Mouse (Mus musculus): ENCODE measurements at regions not wholly inside any gene's neighbourhood (a gene's known extent, or its start where the extent isn't known, plus 50 kb on each side); places are given as distances from the start of the nearest gene placed in this dataset.
A peak's percentile ranks its signal among the peaks of the same experiment; 100 is the strongest.
"Not testable (repeated sequence)": the region's sequence is repeated elsewhere in the genome, so short reads cannot be mapped to it uniquely, and the experiment has no call there.

DNA sequence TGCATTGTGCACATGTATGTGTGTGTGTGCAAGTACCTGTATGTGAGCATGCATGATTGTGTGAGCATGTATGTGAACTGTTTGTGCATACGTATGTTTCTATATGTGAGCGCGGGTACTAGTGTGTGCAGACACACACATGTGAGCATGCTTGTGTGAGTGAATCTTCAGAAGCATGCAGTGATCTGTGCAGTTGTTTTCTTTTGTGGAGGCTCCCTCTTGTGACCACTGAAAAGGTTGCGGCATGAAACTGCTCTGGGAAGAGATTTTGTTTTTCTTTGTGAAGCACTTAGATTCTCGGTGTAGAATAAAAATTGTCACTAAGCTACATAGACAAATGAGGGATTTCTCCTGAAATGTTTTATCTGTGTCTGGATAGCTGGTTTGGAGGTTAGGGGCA is 189.2 kb upstream of the Rapgef5 start:
- not testable (repeated sequence) for DNase-seq

DNA sequence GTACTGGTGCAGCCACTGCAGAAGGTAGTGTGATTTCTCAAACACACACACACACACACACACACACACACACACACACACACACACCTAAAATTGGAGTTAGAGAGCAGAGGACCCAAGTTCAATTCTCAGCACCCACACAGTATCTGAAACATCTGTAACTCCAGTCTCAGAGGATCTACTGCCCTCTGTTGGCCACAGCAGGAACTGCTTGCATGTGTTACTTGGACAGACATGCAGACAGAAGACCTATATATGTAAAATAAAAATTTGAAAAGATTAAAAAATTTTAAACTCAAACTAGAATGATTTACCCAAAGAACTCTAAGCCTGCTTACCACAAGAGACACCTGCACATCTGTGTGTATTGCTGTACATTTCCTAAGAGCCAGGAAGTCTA is 185.9 kb upstream of the Rapgef5 start:
- no peak for DNase-seq

DNA sequence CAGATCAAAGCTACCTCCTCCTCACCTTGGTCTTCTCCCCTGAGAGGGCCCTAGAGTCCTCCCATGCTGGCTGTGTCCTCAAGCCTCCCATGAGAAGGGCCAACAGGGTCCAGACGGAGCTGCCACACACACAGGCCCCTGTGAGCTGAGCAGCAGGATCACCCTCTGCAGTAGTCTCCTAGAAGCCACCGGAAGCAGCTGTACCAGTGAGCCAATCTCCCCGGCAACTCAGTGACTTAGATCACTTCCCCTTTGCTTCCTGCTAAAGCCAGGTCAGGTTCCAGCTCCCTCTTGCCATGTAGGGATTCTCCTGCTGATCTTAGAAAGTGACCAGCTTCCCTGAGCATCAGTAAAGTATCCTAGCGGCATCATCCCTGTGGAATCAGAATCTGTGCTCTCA is 179.4 kb upstream of the Rapgef5 start:
- no peak for DNase-seq

DNA sequence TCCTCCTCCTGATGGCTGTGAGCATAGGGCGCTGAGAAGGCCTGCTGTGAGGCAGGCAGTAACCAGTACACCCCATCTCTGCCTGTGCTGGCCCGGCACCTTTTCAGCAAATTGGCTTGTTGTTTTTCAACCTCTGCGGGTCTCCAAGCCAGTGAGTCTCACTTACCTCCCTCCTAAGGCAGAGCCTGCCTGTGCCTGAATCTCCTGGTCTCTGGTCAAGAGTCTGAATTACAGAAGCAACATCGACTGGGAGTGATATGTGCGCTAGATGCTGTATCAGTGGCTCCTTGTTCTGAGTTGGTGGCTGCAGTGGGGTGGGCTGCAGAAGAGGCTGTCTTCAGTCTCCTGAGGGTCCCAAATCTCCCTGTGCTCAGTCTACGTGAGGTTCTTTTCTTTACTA is 174.0 kb upstream of the Rapgef5 start:
- no peak for DNase-seq

DNA sequence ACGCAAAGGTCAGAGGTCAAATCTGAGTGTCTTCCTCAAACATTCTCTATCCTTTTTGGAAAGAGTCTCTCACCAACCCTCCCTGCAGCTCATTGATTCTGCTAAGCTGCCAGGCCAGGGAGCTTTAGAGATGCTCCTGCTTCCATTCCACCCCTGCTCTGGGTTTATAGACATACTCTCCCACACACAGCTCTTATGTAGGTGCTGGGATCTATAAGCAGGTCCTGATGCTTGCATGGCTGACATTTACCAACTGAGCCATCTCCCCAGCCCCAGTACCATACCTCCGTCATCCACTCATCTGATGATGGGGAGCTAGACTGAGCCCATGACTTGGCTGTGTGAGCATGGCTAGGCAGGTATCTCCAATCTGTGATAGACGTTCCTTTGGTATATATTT is 173.2 kb upstream of the Rapgef5 start:
- DNase-seq: no peak

DNA sequence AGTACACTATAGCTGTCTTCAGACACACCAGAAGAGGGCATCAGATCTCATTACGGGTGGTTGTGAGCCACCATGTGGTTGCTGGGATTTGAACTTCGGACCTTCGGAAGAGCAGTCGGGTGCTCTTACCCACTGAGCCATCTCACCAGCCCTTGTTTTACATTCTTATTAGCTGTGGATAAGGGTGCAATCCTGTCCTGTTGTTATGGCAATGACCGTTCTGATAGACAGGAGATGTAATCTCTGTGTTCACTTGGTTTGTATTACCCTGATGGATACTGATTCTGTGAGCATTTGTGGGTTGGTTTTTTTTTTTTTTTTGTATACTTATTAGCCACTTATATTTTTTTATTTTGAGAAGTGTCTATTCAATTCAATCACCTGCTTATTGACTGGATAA is 172.7 kb upstream of the Rapgef5 start:
- DNase-seq: not testable (repeated sequence)

DNA sequence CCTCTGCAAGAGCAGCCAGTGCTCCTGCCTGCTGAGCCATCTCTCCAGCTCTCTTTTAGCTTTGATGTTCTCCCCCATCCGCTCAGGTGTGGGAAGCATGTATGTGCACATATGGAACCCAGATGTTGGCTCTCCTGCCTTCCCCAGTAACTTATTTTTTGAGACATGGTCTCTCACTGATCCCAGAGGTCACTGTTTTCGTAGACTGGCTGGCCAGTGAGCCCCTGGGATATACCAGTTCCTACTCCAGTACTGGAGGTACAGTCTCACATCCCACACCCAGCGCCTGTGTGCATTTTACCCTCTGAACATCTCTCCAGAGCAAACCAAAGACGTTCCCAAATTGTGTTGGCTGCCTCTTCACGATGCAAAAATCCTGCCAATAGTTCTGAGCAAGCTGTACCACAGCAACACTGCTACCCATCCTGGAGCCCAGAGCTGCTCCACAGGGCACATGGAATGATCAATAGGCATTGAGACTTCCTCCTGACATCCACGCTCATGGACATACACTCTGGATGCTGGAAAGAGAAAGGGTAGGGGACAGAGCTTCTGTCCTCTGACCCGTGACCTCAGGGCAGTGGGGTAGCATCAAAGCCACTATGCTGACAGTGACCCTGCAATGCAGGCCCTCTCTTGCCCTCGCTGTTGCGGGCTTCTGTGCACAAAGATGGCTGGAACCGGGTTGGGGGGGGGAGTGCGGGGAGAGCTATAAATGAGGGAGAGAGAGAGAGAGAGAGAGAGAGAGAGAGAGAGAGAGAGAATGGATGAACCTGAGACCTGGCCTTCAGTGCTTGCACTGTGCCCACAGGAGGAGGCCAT is 171.8 kb upstream of the Rapgef5 start:
- no peak for DNase-seq

DNA sequence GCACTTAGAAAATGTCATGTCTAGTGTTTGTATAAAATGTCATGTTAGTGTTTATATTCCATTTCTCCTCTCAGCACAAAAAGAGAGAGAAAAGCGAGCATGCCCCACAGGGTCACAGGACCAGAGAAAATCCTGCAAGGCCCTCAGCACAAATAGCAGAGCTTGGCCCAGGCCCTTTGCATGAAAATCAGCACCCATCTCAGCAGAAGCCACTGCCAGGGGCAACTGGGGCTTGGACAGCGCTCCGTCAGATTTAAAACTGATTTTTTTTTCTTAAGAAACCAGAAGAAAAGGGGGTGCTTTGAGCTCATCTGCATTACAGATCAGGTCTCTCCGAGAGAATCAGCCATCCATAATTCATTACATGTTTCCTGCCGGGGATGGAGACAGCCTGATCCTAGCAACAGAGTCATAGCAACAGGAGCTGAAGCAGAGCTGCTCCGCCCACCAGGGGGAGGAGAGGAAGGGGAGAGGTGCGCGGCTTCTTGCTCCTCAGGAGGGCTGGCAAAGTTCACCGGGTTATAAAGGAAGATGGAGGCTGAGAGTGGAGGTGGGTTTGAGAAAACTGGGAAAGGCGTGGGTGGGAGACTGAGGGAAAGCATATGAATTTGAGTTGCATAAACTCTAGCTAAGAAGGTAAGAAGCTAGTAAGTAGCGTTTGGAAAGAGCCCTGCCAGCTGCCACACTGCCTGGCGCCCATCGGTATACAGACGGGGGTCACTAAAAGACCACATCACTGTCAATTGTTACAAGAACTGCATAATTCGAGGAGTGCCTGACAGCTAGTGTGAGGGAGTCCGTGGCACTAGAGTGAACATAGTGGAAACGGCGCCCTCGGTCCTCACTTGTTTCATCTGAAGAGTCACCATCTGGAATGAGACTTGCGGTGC is 170.9 kb upstream of the Rapgef5 start:
- peak; percentile 68 for DNase-seq

DNA sequence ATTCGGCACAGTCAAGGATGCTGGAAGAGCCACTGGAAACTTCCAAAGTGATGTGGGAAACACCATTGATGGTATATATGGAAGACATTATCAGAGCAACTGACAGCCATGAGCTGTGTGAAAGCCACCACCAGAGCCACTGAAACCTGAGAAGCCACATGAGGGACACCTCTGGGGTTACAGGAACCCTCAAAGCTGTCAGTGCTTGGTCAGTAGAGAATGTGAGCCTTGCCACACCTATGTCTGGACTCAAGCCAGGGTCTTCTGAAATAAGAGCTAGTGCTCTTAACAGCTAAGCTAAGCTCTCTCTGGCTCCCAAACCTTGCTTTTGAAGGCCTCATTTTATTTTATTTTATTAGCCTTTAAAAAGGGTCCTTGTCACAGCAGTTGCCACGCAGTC is 170.2 kb upstream of the Rapgef5 start:
- DNase-seq: no peak

DNA sequence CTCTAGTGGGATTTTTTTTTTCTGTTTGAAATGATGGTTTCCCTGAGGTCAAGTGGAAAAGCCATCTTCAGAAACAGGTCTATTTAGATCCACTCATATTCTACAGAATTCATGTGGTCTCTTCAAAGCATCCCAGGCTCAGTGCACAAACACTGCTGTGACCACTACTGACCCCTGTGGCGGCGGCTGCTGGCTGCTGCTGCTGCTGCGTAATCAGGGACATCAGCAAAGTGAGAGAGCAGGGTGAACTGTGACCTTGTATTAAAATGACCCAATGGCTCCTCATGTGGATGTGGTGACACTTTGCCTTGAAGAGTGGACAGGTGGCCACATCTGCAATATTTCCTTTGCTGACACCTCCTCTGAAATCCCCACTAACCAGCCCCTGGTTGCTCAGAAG is 169.1 kb upstream of the Rapgef5 start:
- no peak for DNase-seq

DNA sequence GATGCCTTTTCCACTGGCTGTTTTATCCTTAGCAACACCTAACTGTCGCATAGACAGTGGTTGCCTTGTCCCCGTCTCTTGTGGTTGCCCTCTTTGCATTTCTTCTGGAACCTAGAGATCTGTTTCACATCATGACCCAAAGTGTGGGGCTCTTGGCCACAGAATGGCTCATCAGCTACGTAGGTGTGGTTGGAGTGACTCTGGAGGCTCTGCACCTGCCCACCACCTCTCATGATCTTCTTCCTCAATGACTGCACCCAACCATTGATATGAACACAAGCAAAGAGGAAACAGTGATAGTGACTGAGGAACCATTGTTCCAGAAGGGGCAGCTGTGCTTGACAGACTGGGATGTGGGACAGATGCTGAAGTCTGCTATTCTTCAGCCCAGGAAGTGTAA is 167.8 kb upstream of the Rapgef5 start:
- DNase-seq: no peak

DNA sequence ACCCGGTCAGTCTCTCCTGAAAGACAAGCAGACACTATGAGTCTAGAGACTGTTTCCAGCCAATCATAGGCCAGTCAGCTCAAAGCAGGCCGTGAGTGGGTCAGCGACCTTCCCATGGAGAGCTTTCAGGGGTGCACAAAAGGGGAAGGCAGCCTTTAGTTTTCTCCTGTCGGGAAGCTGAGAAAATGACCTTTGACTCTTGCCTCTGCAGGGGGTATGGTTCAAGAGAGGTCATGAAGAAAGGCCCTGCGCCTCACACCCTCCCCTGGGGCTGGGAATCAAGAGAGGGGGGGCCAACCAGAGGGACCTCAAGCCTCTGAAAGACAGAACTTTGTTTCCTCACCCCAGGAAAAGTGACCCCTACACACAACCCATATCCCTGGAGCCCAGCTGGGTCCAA is 164.4 kb upstream of the Rapgef5 start:
- DNase-seq: no peak

DNA sequence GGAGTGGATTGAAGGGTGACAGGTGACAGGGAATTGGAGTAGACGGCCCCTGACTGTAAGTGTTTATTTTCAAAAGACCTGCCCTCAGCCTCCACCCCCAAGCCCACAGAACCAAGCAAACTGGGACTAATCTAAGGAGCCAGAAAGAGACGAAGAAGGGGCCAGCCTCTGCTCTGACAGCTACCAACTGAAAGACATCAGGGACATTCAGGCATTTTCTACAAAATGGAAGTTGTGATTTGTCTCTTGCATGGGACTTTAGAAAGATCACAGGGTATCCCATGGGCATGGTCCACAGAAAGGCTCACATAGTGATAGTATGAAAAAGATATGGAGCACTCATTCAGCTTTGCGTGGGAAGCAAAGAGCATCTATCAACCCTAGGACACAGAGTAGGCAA is 163.8 kb upstream of the Rapgef5 start:
- DNase-seq: no peak

DNA sequence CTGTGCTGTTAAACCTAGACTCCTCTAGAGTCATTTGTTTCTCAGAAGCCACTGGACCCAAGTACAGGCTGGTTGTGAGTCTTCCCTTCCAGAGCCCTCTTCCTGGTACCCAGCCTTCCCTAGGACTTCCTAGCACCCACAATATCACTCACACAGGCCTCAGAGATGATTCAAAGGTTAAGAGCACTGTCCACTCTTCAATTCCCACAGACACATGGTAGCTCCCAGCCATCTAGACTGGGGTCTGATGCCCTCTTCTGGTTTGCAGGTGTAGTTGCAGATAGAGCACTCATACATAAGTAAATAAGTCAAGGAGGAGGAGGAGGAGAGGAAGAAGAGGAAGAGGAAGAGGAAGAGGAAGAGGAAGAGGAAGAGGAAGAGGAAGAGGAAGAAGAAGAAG is 163.3 kb upstream of the Rapgef5 start:
- no peak for DNase-seq

DNA sequence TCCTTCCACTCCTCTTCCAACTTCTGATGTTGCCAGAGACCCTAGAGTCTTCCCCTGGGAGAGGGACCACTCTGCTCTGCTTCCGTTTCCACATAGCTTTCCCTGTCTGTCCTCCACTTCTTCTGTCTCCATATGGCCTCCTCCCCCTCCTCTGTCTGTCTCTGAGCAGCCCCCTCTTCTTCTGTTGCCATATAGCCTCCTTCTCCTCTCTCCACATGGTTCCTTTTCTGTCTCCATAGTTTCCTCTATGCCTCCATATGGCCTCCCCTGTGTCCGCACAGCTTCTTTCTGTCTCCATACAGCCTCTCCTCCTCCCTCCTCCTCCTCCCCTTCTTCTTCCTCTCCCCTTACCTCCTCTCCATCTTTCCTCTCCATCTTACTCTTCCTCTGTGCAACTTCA is 158.5 kb upstream of the Rapgef5 start:
- DNase-seq: no peak

DNA sequence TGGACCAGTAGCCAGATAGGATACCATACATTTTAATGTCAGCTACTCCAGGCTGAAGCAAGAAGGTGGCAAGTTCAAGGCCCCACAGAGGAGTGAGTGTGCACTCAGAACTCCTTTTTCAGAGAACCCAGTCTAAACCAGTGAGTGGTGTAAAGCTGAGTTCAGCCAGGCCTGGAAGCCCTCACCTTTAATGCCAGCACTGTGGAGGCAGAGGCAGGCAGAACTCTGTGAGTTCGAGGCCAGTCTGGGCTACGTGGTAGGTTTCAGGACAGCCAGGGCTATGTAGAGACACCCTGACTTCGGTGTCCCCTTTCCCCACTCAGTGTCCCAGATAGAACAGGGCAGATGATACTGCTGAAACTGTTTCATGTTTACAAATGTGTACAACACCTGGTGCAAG is 157.4 kb upstream of the Rapgef5 start:
- DNase-seq: no peak

DNA sequence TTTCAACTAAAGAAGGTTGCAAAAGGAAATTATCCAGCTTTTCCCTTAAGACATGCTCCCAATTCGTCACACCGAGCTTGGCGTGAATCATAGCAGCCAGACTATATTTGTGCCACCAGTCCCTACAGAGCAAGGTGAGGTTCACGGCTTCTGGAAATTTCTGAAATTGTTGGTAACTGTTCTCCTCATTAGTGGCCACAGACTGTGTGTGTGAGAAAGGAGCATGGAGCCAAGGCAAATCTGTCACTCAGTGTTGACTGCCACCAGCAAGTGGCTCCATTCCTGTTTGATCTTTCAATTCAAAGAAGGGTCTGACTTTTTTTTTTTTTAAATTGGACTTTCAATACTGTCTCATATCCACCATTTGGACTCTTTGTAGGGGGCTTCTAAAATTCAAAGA is 156.1 kb upstream of the Rapgef5 start:
- no peak for DNase-seq

DNA sequence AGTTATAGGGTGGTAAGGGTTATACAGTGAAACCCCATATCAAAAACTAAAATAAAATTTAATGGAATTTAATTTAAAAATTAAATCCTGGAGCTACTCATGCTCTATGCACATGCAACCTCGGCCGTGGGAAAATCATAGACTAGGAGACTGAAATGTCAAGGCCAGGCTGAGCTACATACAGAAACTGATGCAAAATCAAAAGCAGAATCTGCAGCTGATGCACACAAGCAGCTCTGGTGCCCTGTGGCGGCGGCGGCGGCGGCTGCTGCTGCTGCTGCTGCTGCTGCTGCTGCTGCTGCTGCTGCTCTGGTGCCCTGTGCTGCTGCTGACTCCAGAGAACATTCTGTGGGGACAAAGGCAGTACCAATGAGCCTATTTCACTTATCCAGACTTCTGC is 154.5 kb upstream of the Rapgef5 start:
- DNase-seq: no peak

DNA sequence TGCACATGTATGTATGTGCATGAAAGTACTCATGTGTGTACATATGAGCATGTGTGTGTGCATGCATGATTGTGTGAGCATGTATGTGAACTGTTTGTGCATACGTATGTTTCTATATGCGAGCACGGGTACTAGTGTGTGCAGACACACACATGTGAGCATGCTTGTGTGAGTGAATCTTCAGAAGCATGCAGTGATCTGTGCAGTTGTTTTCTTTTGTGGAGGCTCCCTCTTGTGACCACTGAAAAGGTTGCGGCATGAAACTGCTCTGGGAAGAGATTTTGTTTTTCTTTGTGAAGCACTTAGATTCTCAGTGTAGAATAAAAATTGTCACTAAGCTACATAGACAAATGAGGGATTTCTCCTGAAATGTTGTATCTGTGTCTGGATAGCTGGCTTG is 152.8 kb upstream of the Rapgef5 start:
- DNase-seq: not testable (repeated sequence)

DNA sequence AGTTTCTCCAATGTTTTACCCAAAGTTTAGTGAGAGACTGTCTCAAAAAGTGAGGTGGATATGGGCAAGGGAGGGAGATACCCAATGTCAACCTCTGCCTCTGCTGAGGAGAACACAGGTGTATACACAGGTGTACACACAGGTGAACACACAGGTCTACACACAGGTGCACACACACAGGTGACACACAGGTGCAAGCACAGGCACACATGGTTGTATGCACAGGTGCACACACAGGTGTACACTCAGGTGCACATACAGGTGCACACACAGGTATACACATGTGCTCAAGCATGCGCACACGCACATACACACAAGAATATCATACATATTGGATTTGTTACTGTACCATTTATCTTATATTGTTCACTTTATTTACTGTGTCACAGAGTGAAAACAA is 151.1 kb upstream of the Rapgef5 start:
- DNase-seq: no peak

DNA sequence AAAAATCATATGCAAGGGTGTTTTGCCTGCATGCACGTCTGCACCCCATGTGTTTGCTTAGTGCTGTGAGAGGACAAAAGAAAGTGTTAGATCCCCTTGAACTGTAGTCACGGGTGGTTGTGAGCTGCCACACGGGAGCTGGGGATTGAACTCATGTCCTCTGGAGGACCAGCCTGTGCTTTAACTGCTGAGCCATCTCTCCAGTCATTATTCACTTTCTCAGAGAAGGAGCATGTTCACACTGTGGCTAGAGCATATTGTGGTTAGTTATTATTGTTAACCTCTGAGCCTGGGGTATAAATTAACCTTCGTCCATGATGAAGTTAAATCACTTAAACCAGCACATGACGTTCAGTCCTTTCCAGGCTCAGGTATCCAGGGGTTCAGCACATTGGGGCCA is 150.4 kb upstream of the Rapgef5 start:
- no peak for DNase-seq

DNA sequence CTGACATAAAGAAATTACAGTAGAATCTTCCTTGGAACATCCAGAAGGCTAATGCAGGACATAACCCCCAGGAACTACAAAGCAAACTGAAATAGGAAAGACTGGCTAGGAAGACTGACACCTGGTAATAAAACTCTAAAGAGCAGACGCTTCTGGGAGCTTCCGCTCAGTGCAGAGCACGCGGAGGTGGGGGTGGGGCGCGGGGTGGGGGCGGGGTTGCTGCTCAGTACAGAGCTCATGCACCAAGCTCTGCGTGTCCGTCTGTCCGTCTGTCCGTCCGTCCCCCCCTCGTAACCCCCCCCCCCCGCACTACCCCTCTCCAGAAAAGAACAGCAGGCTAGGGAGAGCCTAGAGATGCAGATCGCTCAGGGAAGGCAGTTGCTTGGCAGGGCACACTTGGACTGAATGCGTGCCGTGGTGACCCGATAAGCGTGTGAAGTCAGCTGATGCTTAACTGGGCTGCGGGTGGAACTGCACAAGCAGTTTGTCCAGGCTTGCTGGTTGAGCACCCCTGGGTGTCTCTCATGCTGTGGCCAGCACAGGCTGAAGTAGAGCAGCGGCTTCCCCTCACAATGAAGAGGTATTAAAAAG is 137.9 kb upstream of the Rapgef5 start:
- DNase-seq: no peak

DNA sequence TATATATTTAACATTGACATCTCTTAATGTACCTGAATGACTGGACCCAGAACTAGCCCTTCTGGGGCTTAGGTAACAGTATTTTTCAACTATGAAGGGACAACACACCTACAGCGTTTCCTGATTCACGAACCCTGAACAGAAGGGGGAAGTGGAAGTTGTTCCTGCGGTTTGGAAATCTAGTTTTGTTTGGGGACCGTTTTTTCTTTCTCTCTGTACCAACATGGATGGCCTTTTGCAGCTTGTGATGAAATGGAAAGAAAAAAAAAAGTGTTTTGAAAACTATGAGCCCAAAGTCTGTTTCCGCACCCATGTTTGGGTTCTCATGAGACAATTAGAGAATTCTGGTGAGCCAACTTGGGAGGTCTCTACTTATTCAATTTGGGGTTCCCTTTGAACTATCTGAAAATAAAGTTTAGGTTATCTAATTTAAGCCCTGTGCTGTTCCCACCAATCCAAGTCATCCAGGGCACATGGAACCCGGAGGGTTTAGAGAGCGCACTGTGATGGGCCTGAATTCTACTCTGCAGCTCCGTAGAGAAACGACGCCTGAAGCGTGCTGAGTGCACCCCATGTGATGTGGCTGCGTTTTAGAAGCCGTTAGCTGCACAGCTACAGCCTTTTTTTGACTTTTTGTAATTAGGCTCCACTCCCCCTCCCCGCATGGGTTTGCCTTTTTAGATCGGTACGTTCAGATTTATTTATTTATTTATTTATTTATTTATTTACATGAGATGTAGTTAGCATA is 137.0 kb upstream of the Rapgef5 start:
- no peak for DNase-seq

All from right cerebral cortex, postnatal 14 days (tissue).